Mouse (Mus musculus) heart, embryonic 15.5 days (tissue): ENCODE data around the gene Dnah7a. TPM values are rescaled to one million over a fixed set of nuclear protein-coding genes. Genes with fewer than 3 reads are reported as not detected.
A peak's percentile ranks its signal among the peaks of the same experiment; 100 is the strongest.
"Not testable (repeated sequence)": the region's sequence is repeated elsewhere in the genome, so short reads cannot be mapped to it uniquely, and the experiment has no call there.

Experiments used
- ATAC-seq: fragments of 200-750 bp; cut with Nextera tagmentation; replicated peaks from 2 replicates; pipeline ENCODE4 v1.8.0; 2017; ENCODE audit warnings: low read depth, moderate TSS enrichment; ENCODE audit not compliant: insufficient number of reproducible peaks, insufficient read depth, low FRiP score
- H3K27ac ChIP-seq: fragments of 300-500 bp; sonication (generic); 2 replicates; pipeline ENCODE4 v1.5.1; 2015; ENCODE audit warnings: mild to moderate bottlenecking, inconsistent platforms
- H3K27me3 ChIP-seq: fragments of 300-500 bp; sonication (generic); 2 replicates; pipeline ENCODE4 v1.6.1; 2015; ENCODE audit warnings: inconsistent platforms
- H3K36me3 ChIP-seq: fragments of 300-500 bp; sonication (generic); 2 replicates; pipeline ENCODE4 v1.6.1; 2015; ENCODE audit warnings: mild to moderate bottlenecking, inconsistent platforms
- H3K4me1 ChIP-seq: fragments of 300-500 bp; sonication (generic); replicated peaks from 2 replicates; pipeline ENCODE4 v1.6.1; 2015; ENCODE audit warnings: inconsistent platforms
- H3K4me2 ChIP-seq: fragments of 300-500 bp; sonication (generic); 2 replicates; pipeline ENCODE4 v1.6.1; 2015; ENCODE audit warnings: inconsistent platforms, mild to moderate bottlenecking, moderate library complexity
- H3K4me3 ChIP-seq: fragments of 300-500 bp; sonication (generic); 2 replicates; pipeline ENCODE4 v1.5.1; 2015; ENCODE audit warnings: mild to moderate bottlenecking, inconsistent platforms
- H3K9ac ChIP-seq: fragments of 300-500 bp; sonication (generic); 2 replicates; pipeline ENCODE4 v1.6.1; 2015; ENCODE audit warnings: mild to moderate bottlenecking, inconsistent platforms
- H3K9me3 ChIP-seq: fragments of 300-500 bp; sonication (generic); replicated peaks from 2 replicates; pipeline ENCODE4 v1.6.1; 2016; ENCODE audit warnings: inconsistent platforms
- WGBS: fragments of 180-500 bp; shearing (Covaris S2); methylation state at CpG from one replicate; pipeline ENCODE4 v1.1.7; 2015; ENCODE audit warnings: mixed read lengths; 5-methylcytosine and 5-hydroxymethylcytosine counted together
- polyA plus RNA-seq: library from polyadenylated mRNA; unstranded; fragments of >200 nt; fragmentation: Nextera tagmentation; extraction: Ambion mirVana; gene quantifications from 2 replicates; pipeline ENCODE4 v1.2.1, GENCODE M21; 2015

The Dnah7a gene
- polyA plus RNA-seq, 1 experiment from 2014 or later: 0.26 TPM

GRCm38 (mm10) chr1:53728489-53729225, 22.1 kb upstream of the Dnah7a start:
- H3K9ac ChIP-seq: no peak overlapping the region
- 22% methylated on average over 5 of the region's 5 CpGs for WGBS

DNA sequence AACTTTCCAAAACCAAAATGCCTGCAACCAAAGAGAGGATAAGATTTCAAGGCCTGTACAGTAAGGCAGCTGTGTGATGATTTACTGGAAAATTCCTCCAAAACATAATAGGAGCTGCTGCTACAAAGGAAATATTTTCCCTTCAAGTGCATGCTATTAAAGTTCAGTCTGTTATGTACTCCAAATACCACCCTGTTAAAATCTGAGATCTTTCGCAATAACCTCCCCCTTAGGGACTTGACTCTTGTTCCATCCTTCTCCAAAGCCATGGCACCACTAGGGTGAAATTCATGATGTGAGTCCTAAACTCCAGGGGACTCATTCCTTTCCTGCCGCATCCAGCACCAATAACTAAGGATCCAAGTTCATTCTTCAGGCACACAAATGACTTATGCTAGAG, 20.3 kb upstream of the Dnah7a start:
- peaks cover 6% of the 10 kb centered on the region for H3K4me1 ChIP-seq
- WGBS: 89% methylated on average over 2 of the region's 2 CpGs
- H3K9ac ChIP-seq: no peak overlapping the region
- H3K9me3 ChIP-seq: no peaks in the 10 kb centered on the region
- no peaks in the 10 kb centered on the region for H3K27me3 ChIP-seq
- H3K36me3 ChIP-seq: no peaks in the 10 kb centered on the region
- no peak overlapping the region for H3K4me3 ChIP-seq
- no peak for ATAC-seq
- H3K4me2 ChIP-seq: no peak overlapping the region
- no peak overlapping the region for H3K27ac ChIP-seq

More at GRCm38 (mm10) chr1:53728489-53729225, 22.1 kb upstream of the Dnah7a start:
- Histone ChIP-seq H3K27ac (0 out of 2 replicates have a peak overlapping the region, but pooled peaks have one; percentile 27), H3K36me3 (no peaks in the 10 kb centered on the region), H3K4me2 (no peak overlapping the region), H3K4me3 (no peak overlapping the region), H3K27me3 (no peaks in the 10 kb centered on the region), H3K9me3 (no peaks in the 10 kb centered on the region), H3K4me1 (peaks cover 6% of the 10 kb centered on the region)
- no peak for ATAC-seq

- Histone ChIP-seq H3K36me3 (no peaks in the 10 kb centered on the region), H3K27ac (no peak overlapping the region), H3K9me3 (no peaks in the 10 kb centered on the region), H3K4me3 (no peak overlapping the region), H3K27me3 (no peaks in the 10 kb centered on the region), H3K4me1 (no peaks in the 10 kb centered on the region), H3K9ac (no peak overlapping the region), H3K4me2 (no peak overlapping the region)
- ATAC-seq: no peak
Measured at GRCm38 (mm10) chr1:53721353-53721752, 14.8 kb upstream of the Dnah7a start.

DNA sequence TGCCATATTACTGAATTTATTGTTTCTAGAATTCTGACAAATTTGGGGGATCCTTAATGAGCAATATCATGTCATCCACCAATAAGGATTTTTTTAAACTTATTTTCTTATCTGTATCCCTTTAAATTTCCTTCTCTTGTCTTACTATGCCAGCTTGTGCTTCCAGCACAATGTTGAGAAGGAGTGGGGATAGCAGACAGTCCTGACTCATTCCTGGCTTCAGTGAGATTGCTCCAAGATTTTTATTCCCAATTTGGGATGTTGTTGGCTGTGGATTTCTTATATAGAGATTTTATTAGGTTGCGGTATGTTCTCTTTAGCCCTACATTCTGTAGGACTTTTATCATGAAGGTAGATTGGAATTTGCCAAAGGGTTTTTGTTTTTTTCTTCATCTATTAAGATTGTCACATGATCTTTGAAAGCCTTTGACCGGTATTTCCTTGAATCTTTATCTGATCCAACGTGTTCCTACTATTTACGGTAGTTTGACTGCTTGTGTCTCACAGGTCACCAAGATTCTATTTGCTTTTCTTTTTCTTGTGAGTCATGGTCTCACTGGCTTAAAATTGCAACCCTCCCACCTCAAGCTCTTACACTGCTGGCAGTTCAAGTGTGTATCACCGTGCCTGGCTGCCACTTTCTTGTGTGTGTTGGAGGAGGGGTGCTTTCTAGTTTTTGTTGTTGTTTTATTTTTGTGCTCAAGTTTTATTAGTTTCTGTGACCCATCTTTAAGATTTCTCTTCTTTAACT, 14.2 kb upstream of the Dnah7a start:
- H3K4me2 ChIP-seq: no peak overlapping the region
- WGBS: 60% methylated on average over 5 of the region's 5 CpGs
- H3K9me3 ChIP-seq: no peaks in the 10 kb centered on the region
- no peaks in the 10 kb centered on the region for H3K4me1 ChIP-seq
- no peak overlapping the region for H3K4me3 ChIP-seq
- H3K27ac ChIP-seq: no peak overlapping the region
- no peak for ATAC-seq
- no peaks in the 10 kb centered on the region for H3K27me3 ChIP-seq
- H3K36me3 ChIP-seq: no peaks in the 10 kb centered on the region
- H3K9ac ChIP-seq: no peak overlapping the region

DNA sequence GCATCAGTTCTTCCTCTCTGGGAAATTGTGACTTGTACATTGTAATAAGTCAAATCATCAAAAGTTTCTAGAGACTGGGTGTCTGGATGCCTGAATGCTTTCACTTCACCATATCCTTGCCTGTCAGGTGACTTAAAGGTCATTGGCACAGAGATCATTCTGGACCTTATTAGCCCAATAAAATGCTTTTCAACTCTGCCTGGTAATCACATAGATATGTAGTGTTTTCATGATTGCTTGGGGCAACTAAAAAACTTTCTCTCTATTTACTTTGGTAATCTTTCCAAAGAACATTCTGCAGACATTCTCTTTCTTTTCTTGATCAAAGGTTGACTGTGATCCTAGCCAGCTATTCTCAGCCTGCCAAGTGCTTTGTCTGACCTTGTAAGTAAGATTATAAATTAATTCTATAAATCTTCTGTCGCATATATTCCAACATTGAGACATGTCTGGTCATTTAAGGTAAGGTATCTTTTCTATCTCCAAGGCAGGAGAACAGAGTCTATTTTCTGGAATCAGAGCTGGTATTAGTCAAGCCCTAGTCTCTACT, 9.5 kb upstream of the Dnah7a start:
- no peak overlapping the region for H3K9ac ChIP-seq
- H3K4me1 ChIP-seq: 0 out of 2 replicates have a peak, but pooled peaks cover 2% of the 10 kb centered on the region
- H3K4me2 ChIP-seq: no peak overlapping the region
- H3K4me3 ChIP-seq: no peak overlapping the region
- ATAC-seq: no peak
- H3K27me3 ChIP-seq: no peaks in the 10 kb centered on the region
- H3K36me3 ChIP-seq: no peaks in the 10 kb centered on the region
- no peaks in the 10 kb centered on the region for H3K9me3 ChIP-seq
- 78% methylated on average over 1 of the region's 1 CpGs for WGBS
- no peak overlapping the region for H3K27ac ChIP-seq

- no peak overlapping the region for H3K4me2 ChIP-seq
- H3K4me3 ChIP-seq: no peak overlapping the region
- no peaks in the 10 kb centered on the region for H3K27me3 ChIP-seq
- no peak overlapping the region for H3K9ac ChIP-seq
- 0 out of 2 replicates have a peak, but pooled peaks cover 2% of the 10 kb centered on the region for H3K4me1 ChIP-seq
- no peak overlapping the region for H3K27ac ChIP-seq
- 3% methylated on average over 4 of the region's 4 CpGs for WGBS
- no peaks in the 10 kb centered on the region for H3K9me3 ChIP-seq
- no peaks in the 10 kb centered on the region for H3K36me3 ChIP-seq
- ATAC-seq: no peak
Measured at GRCm38 (mm10) chr1:53715446-53715845, 8.9 kb upstream of the Dnah7a start.

DNA sequence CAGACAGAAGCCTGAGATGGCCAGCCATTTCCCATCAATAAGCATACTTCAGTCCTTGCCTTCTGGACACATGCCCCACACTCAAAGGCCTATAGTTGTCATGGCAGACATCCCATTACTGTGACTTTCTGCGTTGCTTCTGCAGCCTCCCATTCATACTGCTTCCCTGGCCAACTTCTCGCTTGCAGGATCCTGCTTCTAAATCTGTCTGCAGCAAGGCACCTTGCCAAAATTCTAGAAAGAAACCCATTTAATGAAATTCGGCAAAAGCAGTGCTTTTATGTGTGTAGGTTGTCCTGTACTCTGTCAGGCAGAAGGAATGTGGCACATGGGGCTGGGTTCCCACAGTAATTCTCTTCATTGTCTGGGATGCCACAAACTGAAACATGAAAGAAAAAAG, 6.8 kb upstream of the Dnah7a start:
- H3K4me2 ChIP-seq, H3K4me3 ChIP-seq, ATAC-seq, H3K9me3 ChIP-seq, H3K27me3 ChIP-seq, H3K9ac ChIP-seq, H3K4me1 ChIP-seq, H3K27ac ChIP-seq, H3K36me3 ChIP-seq: not testable (repeated sequence)
- 30% methylated on average over 3 of the region's 3 CpGs for WGBS

DNA sequence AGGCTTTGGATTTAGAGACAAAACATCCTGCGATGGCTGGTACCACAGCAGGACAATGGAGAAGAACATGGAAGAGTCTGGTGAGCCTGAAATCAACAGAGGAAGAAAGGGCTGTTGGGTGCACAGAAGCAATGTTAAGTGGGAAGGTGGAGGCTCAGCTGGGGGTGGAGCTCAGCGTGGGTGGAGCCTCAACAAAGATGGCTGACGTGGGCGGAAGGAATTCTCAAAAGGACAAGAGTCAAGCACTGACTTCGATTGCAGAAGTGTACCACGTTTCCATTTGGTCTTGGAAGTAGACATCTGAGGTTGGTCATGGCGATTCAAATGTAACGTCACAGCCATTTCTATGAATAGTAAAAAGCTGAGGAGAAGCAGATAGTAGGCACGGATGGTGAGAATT, 4.5 kb upstream of the Dnah7a start:
- Histone ChIP-seq H3K36me3 (no peaks in the 10 kb centered on the region), H3K4me3 (no peak overlapping the region), H3K27ac (no peak overlapping the region), H3K9ac (no peak overlapping the region), H3K4me2 (no peak overlapping the region), H3K9me3 (no peaks in the 10 kb centered on the region), H3K4me1 (0 out of 2 replicates have a peak, but pooled peaks cover 4% of the 10 kb centered on the region), H3K27me3 (no peaks in the 10 kb centered on the region)
- ATAC-seq: no peak
- WGBS: 89% methylated on average over 9 of the region's 9 CpGs

DNA sequence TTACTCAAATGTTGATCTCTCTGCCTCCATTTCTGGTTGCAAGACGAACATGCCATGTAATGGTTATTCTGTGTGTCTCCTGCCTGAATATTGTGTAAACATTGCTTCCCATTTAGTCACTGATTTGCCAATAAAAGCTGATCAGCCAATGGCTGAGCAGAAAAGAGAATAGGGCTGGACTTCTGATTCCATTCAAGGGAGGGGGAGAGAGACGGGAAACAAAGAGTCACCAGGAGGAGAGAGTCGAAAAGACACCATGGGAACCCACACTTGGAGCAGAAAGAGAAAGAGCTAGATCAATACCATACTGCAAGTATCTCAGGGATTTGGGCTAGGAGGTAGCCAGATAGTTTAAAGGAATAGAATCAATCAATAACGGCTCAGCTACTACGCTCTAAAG, 3.0 kb upstream of the Dnah7a start:
- H3K27ac ChIP-seq, H3K9ac ChIP-seq, H3K36me3 ChIP-seq, H3K4me1 ChIP-seq, H3K27me3 ChIP-seq, H3K4me3 ChIP-seq, ATAC-seq, H3K4me2 ChIP-seq, H3K9me3 ChIP-seq: not testable (repeated sequence)
- WGBS: 78% methylated on average over 5 of the region's 5 CpGs

DNA sequence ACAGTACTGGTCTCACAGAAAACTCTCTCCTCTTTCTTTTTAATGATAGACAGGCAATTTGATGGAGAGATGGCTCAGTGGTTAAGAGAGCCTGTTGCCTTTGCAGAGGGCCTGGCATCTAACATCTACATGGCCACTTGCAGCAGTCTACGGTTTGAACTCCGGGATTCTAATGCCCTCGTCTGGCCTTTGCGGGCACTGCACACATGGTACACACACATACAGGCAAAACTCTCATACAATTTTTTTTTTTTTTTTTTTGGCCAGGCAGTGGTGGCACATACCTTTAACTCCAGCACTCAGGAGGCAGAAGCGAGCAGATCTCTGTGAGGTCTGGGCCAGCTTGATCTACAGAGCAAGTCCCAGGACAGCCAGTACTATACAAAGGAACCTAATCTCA, 2.4 kb downstream of the Dnah7a start:
- H3K27ac ChIP-seq: no peak overlapping the region
- no peaks in the 10 kb centered on the region for H3K27me3 ChIP-seq
- 84% methylated on average over 5 of the region's 5 CpGs for WGBS
- no peak overlapping the region for H3K4me3 ChIP-seq
- H3K36me3 ChIP-seq: no peaks in the 10 kb centered on the region
- ATAC-seq: no peak
- no peak overlapping the region for H3K4me2 ChIP-seq
- 0 out of 2 replicates have a peak, but pooled peaks cover 2% of the 10 kb centered on the region for H3K4me1 ChIP-seq
- no peaks in the 10 kb centered on the region for H3K9me3 ChIP-seq
- H3K9ac ChIP-seq: no peak overlapping the region

DNA sequence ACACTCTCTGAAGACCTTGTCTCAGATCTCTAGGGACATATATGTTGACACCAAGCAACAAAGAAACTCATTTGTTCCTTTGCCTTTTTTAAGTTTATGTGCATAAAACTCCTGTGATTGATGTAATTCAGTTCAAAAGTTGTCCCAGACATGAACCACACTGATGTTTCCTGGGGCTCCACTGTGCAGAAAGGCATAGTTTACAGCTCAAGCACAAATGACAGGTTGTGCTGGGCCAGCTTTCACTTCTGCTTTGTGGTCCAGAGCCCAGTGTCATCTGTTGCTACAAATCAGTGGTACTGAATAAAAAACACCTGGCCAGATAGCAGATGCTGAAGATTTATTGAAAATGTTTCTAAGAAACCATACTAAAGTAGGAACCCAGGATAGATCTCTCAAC, 42.3 kb downstream of the Dnah7a start:
- H3K4me3 ChIP-seq, H3K4me1 ChIP-seq, H3K4me2 ChIP-seq, H3K9me3 ChIP-seq, H3K36me3 ChIP-seq, H3K27me3 ChIP-seq, ATAC-seq, H3K9ac ChIP-seq, H3K27ac ChIP-seq: not testable (repeated sequence)
